Mouse (Mus musculus): Measurements from ENCODE around the gene Gm26558. TPM values are rescaled to one million over a fixed set of nuclear protein-coding genes. Genes with fewer than 3 reads are reported as not detected.

Gm26558 gene
- polyA plus RNA-seq, 1 experiment: not detected

GRCm38 (mm10) chr2:70629339-70629761 is 32.6 kb downstream of the Gm26558 start:
- no peak overlapping the region for H3K27ac ChIP-seq (replicated peaks; ENCODE audit: low read depth, low read length)
- no peak overlapping the region for H3K4me3 ChIP-seq (ENCODE audit: insufficient read depth, low read depth, low read length)
- H3K4me1 ChIP-seq (ENCODE audit: control insufficient read depth, insufficient read depth, insufficient read length, low read length): no peaks in the 10 kb centered on the region

- no peaks in the 10 kb centered on the region for H3K4me1 ChIP-seq (ENCODE audit: control insufficient read depth, insufficient read depth, insufficient read length, low read length)
- H3K4me3 ChIP-seq (ENCODE audit: insufficient read depth, low read depth, low read length): no peak overlapping the region
- H3K27ac ChIP-seq (replicated peaks; ENCODE audit: low read depth, low read length): no peak overlapping the region
These were observed 33.5 kb downstream of the Gm26558 start for GRCm38 (mm10) chr2:70628397-70628796.

DNA sequence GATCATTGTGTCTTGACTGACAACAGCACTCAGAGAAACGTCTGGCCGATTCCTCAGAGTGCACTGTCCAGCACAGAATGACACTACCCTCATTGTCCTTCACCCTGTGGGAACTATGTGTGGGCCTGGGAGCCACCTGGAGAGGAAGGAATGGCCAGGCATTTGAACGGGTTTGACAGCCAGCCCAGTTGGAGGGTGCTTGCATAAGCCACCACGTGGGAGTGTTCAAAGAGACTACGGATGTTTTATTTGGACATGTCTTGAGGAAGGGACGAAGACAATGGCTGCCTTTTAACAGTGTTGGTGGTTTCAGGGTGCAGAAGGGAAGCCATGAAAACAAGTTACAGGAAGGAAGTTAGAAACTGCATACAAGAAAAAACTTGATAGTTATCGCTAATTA is 36.1 kb downstream of the Gm26558 start:
- H3K27ac ChIP-seq (replicated peaks; ENCODE audit: low read depth, low read length): no peak overlapping the region
- H3K4me3 ChIP-seq (ENCODE audit: insufficient read depth, low read depth, low read length): no peak overlapping the region
- H3K4me1 ChIP-seq (ENCODE audit: control insufficient read depth, insufficient read depth, insufficient read length, low read length): no peaks in the 10 kb centered on the region

DNA sequence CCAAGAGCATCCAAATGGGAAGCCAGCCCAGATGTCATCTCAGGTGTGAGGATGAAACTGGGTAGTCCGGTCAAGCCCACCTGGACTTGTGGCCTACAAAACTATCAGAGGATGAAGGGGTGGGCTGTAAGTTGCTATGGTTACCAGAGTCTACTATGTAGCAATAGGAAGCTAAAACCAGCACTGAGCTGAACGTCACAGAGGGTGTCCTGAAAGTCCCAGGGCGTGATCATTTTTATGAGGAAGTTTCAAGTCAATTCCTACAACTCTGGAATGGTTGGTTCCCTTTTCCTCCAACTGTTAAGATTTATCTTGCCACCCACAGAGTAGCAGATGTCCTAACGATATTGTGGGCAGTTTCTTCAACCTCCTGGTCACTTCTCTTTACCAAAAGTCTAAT is 39.7 kb downstream of the Gm26558 start:
- no peak overlapping the region for H3K4me3 ChIP-seq (ENCODE audit: insufficient read depth, low read depth, low read length)
- no peak overlapping the region for H3K27ac ChIP-seq (replicated peaks; ENCODE audit: low read depth, low read length)
- H3K4me1 ChIP-seq (ENCODE audit: control insufficient read depth, insufficient read depth, insufficient read length, low read length): no peaks in the 10 kb centered on the region

- H3K4me3 ChIP-seq (ENCODE audit: insufficient read depth, low read depth, low read length): no peak overlapping the region
- H3K27ac ChIP-seq (replicated peaks; ENCODE audit: low read depth, low read length): no peak overlapping the region
- no peaks in the 10 kb centered on the region for H3K4me1 ChIP-seq (ENCODE audit: control insufficient read depth, insufficient read depth, insufficient read length, low read length)
These were observed 41.7 kb downstream of the Gm26558 start for GRCm38 (mm10) chr2:70620225-70620624.

DNA sequence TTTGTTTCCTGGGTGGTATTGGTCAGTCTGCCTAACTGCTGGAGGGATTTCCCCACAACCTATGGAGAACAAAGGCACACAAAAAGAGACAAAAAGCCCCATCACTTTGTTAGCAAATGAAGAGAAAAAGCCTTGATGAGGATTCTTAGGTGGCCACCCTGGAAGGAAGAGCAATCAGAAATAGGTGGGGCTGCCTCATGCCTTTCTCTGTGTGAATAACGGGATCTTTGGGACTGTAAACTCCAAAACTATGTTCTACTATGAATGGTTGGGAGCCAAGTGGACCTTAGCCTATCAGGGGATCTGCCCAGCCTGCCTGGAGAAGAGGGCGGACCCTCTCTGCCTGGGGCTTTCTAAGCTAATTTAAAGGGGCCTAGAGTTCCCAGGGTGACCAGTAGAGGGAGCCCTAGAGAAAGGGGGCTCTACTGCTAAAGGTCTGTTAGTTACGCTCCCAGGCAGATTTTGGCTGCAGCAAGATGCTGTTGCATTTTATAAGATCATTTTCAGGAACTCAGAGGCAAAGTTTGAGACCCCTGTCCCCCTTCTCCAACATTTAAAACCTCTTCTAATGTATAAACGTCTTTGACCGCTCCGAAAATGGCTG is 42.6 kb downstream of the Gm26558 start:
- Histone ChIP-seq H3K4me1 (ENCODE audit: control insufficient read depth, insufficient read depth, insufficient read length, low read length) (no peaks in the 10 kb centered on the region), H3K27ac (replicated peaks; ENCODE audit: low read depth, low read length) (no peak overlapping the region), H3K4me3 (ENCODE audit: insufficient read depth, low read depth, low read length) (no peak overlapping the region)

DNA sequence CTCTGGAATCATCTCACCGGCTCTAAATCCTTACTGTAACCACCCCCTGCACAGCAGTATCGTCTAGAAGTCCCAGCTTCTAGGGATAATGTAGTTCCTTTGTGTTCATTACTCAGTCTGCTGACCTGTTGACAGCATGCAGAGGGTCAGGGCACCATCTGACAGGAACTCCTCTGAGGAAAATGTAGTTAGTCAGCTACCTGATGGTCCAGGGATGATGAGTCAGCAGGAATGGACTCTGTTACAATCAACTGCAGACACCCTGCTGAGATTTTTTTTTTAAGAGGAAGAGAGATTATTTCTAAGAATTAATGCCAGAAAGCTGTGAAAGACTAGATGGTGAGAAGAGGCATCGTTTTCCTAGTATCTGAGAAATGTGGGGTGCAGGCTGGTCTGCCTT is 45.3 kb downstream of the Gm26558 start:
- no peaks in the 10 kb centered on the region for H3K4me1 ChIP-seq (ENCODE audit: control insufficient read depth, insufficient read depth, insufficient read length, low read length)
- no peak overlapping the region for H3K4me3 ChIP-seq (ENCODE audit: insufficient read depth, low read depth, low read length)

GRCm38 (mm10) chr2:70616076-70616475 is 45.8 kb downstream of the Gm26558 start:
- Histone ChIP-seq H3K4me1 (ENCODE audit: control insufficient read depth, insufficient read depth, insufficient read length, low read length) (no peaks in the 10 kb centered on the region), H3K4me3 (ENCODE audit: insufficient read depth, low read depth, low read length) (no peak overlapping the region), H3K27ac (replicated peaks; ENCODE audit: low read depth, low read length) (no peak overlapping the region)

More for the DNA sequence above, 45.3 kb downstream of the Gm26558 start:
- H3K27ac ChIP-seq (replicated peaks; ENCODE audit: low read depth, low read length): no peak overlapping the region

DNA sequence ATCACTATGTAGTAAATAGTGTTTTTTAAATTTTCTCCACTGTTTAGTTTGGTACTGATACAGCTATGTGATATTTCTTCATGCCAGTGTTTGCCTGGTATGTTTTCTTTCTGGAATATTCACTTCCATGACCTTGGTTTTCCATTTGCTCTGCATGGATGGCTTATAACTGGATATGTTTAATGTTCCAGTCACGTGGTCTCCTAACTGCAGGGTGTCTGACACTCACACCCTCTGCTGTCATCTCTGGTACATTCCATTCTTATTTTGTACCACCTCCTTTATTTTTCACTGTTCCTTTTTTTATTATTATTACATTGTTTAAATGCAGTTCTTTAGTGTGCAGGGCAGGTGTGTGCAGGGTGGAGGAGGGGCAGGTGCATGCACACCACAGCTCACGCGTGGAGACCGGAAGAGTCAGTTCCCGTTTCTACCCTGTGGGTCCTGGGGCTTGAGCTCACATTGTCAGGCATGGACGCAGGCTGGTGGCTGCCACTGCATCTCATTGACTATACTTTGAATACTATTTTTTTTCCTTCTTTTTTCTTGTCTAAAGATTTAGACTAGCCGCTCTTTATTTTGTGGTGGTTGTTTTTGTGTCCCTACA is 47.1 kb downstream of the Gm26558 start:
- H3K27ac ChIP-seq (replicated peaks; ENCODE audit: low read depth, low read length): no peak overlapping the region
- H3K4me1 ChIP-seq (ENCODE audit: control insufficient read depth, insufficient read depth, insufficient read length, low read length): no peaks in the 10 kb centered on the region
- no peak overlapping the region for H3K4me3 ChIP-seq (ENCODE audit: insufficient read depth, low read depth, low read length)

Other genes starting within 250 kb of the Gm26558 start
- not detected in 2 replicates for gene Sp5, start 187.2 kb downstream of the Gm26558 start, polyA plus RNA-seq (2012; ENCODE audit: insufficient read depth, insufficient read length, missing spikeins)
- not detected in 2 replicates for gene Erich2, start 153.3 kb downstream of the Gm26558 start, polyA plus RNA-seq (2012; ENCODE audit: insufficient read depth, insufficient read length, missing spikeins)
- not detected in 2 replicates for gene Gad1, start 109.0 kb downstream of the Gm26558 start, polyA plus RNA-seq (2012; ENCODE audit: insufficient read depth, insufficient read length, missing spikeins)
- gene Gorasp2, start 532 bp downstream of the Gm26558 start, polyA plus RNA-seq (2012; ENCODE audit: insufficient read depth, insufficient read length, missing spikeins): 42.7 and 54.2 TPM in 2 replicates
- 16.4 and 26.4 TPM in 2 replicates for gene Tlk1, start 163.6 kb upstream of the Gm26558 start, polyA plus RNA-seq (2012; ENCODE audit: insufficient read depth, insufficient read length, missing spikeins)

Measured in brown adipose tissue, adult 24 weeks (tissue).